Mouse (Mus musculus) kidney, adult 2 months (tissue): ENCODE results near the gene Vegfd. TPM values are rescaled to one million over a fixed set of nuclear protein-coding genes. Genes with fewer than 3 reads are reported as not detected.

ENCODE experiments used
- DNase-seq: peaks from one replicate; pipeline ENCODE4 v3.0.0; 2021
- H3K27ac ChIP-seq: fragments of 200-500 bp; 2 replicates; pipeline ENCODE4 v1.5.1; 2012; ENCODE audit warnings: low read depth, low read length, control low read depth, inconsistent platforms; ENCODE audit not compliant: insufficient read depth
- H3K27me3 ChIP-seq: fragments of 200-500 bp; replicated peaks from 2 replicates; pipeline ENCODE4 v1.6.1; 2012; ENCODE audit warnings: mild to moderate bottlenecking, moderate library complexity, low read length, inconsistent platforms; ENCODE audit not compliant: control insufficient read depth, insufficient read depth
- H3K36me3 ChIP-seq: fragments of 200-500 bp; 2 replicates; pipeline ENCODE4 v1.6.1; 2012; ENCODE audit warnings: mild to moderate bottlenecking, moderate library complexity, low read length, inconsistent platforms; ENCODE audit not compliant: control insufficient read depth, insufficient read depth
- H3K4me1 ChIP-seq: fragments of 200-500 bp; 2 replicates; pipeline ENCODE4 v1.6.1; 2011; ENCODE audit warnings: low read length; ENCODE audit not compliant: control insufficient read depth, insufficient read depth
- H3K4me3 ChIP-seq: fragments of 200-500 bp; 2 replicates; pipeline ENCODE4 v1.5.1; 2011; ENCODE audit warnings: mild to moderate bottlenecking, low read depth, low read length, control low read depth; ENCODE audit not compliant: insufficient read depth
- CTCF ChIP-seq: fragments of 200-500 bp; conservative IDR thresholded peaks from 2 replicates; pipeline ENCODE4 v1.5.1; 2011; ENCODE audit warnings: low read depth, mild to moderate bottlenecking, control low read depth, low read length, moderate library complexity, mixed read lengths; ENCODE audit not compliant: insufficient read depth, insufficient read length
- POLR2A ChIP-seq: fragments of 200-500 bp; IDR thresholded peaks from one replicate; pipeline ENCODE4 v1.6.1; 2011; ENCODE audit warnings: low read depth, low read length, control low read depth
- WGBS: fragments of 180-500 bp; shearing (Covaris S2); methylation state at CpG from one replicate; pipeline ENCODE4 v1.1.7; 2018; 5-methylcytosine and 5-hydroxymethylcytosine counted together
- polyA plus RNA-seq: library from polyadenylated mRNA; depleted of rRNA; stranded (reverse); fragments of >200 nt; gene quantifications from 2 replicates; pipeline ENCODE4 v1.2.3, GENCODE M21; 2012

Vegfd gene
- polyA plus RNA-seq, 1 experiment = 6.0 TPM

DNA sequence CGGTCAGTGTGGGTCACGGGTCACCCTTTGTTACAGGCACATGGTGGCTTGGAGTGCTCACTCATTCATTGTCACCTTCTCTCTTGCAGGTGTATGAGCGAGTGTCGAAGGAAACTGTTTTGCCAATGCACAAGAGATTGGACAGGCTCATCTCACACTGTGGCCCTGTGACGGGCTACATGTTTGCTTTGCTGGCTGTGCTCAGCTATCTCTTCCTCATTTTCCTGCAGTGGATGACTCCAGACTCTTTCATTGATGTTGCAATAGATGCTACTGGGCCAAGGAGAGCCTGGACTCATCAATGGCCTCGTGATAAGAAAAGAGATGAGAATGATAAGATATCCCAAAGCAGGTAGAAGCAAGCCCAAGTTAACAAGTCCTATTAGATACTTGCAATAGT lies 58.4 kb downstream of the Vegfd start:
- WGBS = 80% methylated on average over 6 of the region's 6 CpGs

GRCm38 (mm10) chrX:164432682-164433081 lies 59.5 kb downstream of the Vegfd start:
- DNase-seq = no peak
- no peak for TF ChIP-seq POLR2A
- no peak for TF ChIP-seq CTCF
- Histone ChIP-seq H3K27me3 (no peaks in the 10 kb centered on the region), H3K4me1 (peaks cover 9% of the 10 kb centered on the region; the same call in 1 of the 2 replicates), H3K4me3 (no peak overlapping the region), H3K36me3 (no peaks in the 10 kb centered on the region; the same call in 1 of the 2 replicates), H3K27ac (no peak overlapping the region)
- 96% methylated on average over 9 of the region's 9 CpGs for WGBS

More for the DNA sequence above, 58.4 kb downstream of the Vegfd start:
- H3K36me3 ChIP-seq = no peaks in the 10 kb centered on the region; the same call in 1 of the 2 replicates
- peak overlapping the region; percentile 27; the same call in 1 of the 2 replicates for H3K27ac ChIP-seq
- no peak for TF ChIP-seq POLR2A
- TF ChIP-seq CTCF = no peak
- peaks cover 12% of the 10 kb centered on the region; the same call in 1 of the 2 replicates for H3K4me1 ChIP-seq
- no peak overlapping the region for H3K4me3 ChIP-seq
- no peaks in the 10 kb centered on the region for H3K27me3 ChIP-seq
- DNase-seq = no peak

DNA sequence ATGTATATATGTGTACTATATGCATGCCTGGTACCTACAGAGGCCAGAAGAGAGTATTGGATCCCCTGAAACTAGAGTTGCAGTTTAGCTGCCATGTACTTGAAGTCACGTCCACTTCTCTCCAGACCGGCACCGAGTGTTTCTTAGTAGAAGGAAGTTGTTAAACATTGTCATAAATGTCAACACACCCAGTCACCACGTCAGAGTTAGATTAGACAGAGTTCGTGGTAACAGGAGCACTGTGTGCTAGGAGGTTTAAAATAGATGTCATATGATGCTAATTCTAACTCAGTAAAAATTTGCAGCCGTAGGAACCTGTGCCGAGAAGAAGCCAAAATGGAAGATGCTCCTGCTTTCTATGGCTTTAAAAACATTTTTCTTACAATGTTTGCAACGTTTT lies 63.5 kb downstream of the Vegfd start, which contains the start of gene Asb11:
Asb11 (plus strand) TSS at position 286 of the 400 bp plus-strand sequence.
- 32% methylated on average over 8 of the region's 8 CpGs for WGBS

DNA sequence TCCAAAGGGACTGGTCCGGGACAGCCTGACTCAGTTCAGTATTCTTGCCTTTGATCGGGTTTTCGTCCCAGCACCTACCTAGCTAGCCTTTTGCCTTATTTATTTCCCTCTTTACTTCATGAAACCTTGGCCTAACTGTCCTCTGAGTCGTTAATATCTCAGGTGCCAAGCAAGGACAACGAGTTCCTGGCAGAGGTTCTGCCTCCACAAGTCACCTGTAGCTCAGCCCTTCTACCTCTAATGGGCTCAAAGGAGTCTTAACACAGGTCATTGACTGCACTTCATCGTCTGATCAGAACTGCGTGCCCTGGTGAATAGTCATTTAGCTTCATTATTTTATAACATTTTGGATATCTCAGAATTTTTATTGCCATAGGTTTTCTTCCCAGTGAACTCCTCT lies 66.3 kb downstream of the Vegfd start:
- peak; percentile 54 for DNase-seq
- Histone ChIP-seq H3K27me3 (no peaks in the 10 kb centered on the region), H3K36me3 (no peaks in the 10 kb centered on the region), H3K27ac (peak overlapping the region; percentile 48; the same call in 1 of the 2 replicates), H3K4me3 (no peak overlapping the region), H3K4me1 (peaks cover 5% of the 10 kb centered on the region)
- TF ChIP-seq CTCF = no peak
- 40% methylated on average over 7 of the region's 7 CpGs for WGBS

More for the DNA sequence above, 63.5 kb downstream of the Vegfd start, which contains the start of gene Asb11:
- DNase-seq = no peak
- no peaks in the 10 kb centered on the region; the same call in 1 of the 2 replicates for H3K36me3 ChIP-seq
- H3K4me3 ChIP-seq = no peak within 1 kb of the TSS
- H3K27ac ChIP-seq = no peak within 1 kb of the TSS
- TF ChIP-seq POLR2A (no peak), CTCF (no peak)
- no peaks in the 10 kb centered on the region for H3K27me3 ChIP-seq
- peaks cover 5% of the 10 kb centered on the region for H3K4me1 ChIP-seq

- peaks cover 5% of the 10 kb centered on the region for H3K4me1 ChIP-seq
- no peaks in the 10 kb centered on the region for H3K36me3 ChIP-seq
- H3K27ac ChIP-seq = peak overlapping the region; percentile 98
- TF ChIP-seq POLR2A = no peak
- no peak for TF ChIP-seq CTCF
- peak; percentile 94 for DNase-seq
- H3K27me3 ChIP-seq = no peaks in the 10 kb centered on the region
- no peak overlapping the region for H3K4me3 ChIP-seq
- 7% methylated on average over 2 of the region's 2 CpGs for WGBS
Observed at GRCm38 (mm10) chrX:164440140-164440539, 67.0 kb downstream of the Vegfd start.

DNA sequence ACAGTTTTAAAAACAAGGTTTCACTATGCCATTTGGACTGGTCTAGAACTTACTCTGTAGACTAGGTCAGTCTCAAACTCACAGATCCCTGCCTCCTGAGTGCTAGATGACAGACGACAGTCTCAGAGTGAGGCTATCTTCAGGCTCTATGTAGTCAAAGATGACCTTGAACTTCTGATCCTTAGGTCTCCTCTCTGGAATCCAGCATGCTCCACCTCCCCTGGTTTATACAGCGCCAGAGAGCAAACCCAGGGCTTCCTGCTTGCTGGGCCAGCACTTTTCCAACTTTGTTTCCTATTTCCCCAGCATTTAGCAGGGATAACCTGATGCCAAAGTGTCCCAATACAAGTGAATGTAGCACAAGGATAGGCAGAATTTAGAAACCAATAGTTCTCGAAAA lies 67.5 kb downstream of the Vegfd start:
- Histone ChIP-seq H3K27ac (peak overlapping the region; percentile 98), H3K4me3 (no peak overlapping the region), H3K4me1 (peaks cover 5% of the 10 kb centered on the region), H3K36me3 (no peaks in the 10 kb centered on the region), H3K27me3 (no peaks in the 10 kb centered on the region)
- peak; percentile 56 for DNase-seq
- WGBS = 49% methylated on average over 3 of the region's 3 CpGs
- TF ChIP-seq CTCF = no peak
- no peak for TF ChIP-seq POLR2A

DNA sequence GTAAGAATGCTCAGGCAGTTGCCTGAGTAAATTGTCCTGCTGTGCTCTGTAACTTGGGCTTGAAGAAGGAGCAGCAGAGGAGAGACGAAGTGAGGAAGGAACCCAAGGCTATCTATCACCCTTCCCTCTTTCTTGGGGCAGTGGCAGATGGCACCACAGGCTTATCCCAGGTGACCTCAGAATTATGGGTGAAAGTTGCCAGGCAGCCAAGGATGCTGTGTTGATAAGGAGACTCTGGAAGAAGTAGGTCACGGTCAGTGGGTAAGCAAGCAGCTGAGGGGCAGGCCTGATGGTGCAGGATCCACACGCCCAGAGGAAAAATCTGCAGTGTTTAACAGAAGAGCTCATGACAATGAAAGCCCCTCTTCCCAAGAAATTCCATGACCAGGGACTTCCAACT lies 68.1 kb downstream of the Vegfd start:
- peaks cover 5% of the 10 kb centered on the region for H3K4me1 ChIP-seq
- TF ChIP-seq POLR2A (no peak), CTCF (no peak)
- H3K27me3 ChIP-seq = no peaks in the 10 kb centered on the region
- H3K27ac ChIP-seq = peak overlapping the region; percentile 98
- H3K4me3 ChIP-seq = no peak overlapping the region
- DNase-seq = no peak
- H3K36me3 ChIP-seq = no peaks in the 10 kb centered on the region
- WGBS = 75% methylated on average over 3 of the region's 3 CpGs

- Histone ChIP-seq H3K27me3 (no peaks in the 10 kb centered on the region), H3K4me1 (peaks cover 2% of the 10 kb centered on the region), H3K27ac (no peak overlapping the region), H3K36me3 (no peaks in the 10 kb centered on the region), H3K4me3 (no peak overlapping the region)
- 91% methylated on average over 12 of the region's 12 CpGs for WGBS
- no peak for DNase-seq
- TF ChIP-seq POLR2A = no peak
- TF ChIP-seq CTCF = no peak
Observed at GRCm38 (mm10) chrX:164445601-164446000, 72.4 kb downstream of the Vegfd start.
